Mouse (Mus musculus): Measurements from ENCODE around the gene Bmp2.

Bmp2 gene

GRCm38 (mm10) chr2:133565995-133566710, 14.2 kb downstream of the Bmp2 start:
- DNase-seq (ENCODE audit: low spot score in 2 of 2): no peak

- no peak for DNase-seq (ENCODE audit: low spot score in 2 of 2)
Measured at GRCm38 (mm10) chr2:133591562-133592255, 39.8 kb downstream of the Bmp2 start.

Measured in frontal cortex, postnatal 10 days (tissue).